Mouse (Mus musculus) liver, embryonic 14.5 days (tissue): ENCODE data around the gene Minos1.

Experiments used
- CTCF ChIP-seq: IDR thresholded peaks from 2 replicates; pipeline ENCODE4 v1.5.1; 2016; ENCODE audit warnings: antibody characterized with exemption, low read depth, control low read depth
- EP300 ChIP-seq: IDR thresholded peaks from 2 replicates; pipeline ENCODE4 v1.6.1; 2016; ENCODE audit warnings: antibody characterized with exemption, low read depth

DNA sequence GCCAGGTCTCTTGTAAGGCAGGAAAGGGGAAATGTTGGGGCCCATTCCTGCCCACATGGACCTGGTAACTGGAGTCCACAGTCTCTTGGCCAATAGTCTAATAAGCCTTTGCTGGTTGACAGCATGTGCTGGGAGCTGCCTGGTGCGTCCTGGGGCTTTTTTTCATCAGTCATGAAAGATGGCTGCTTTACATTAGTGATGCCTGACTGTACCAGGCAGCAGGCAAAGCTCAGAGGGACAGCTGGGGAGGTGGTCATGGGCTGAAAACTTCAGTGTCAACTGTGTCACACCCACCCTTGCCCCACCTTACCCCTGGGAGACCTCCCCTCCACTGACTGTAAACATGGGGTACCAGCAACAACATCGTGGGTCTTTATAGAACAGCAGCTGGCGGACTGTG, 75.2 kb downstream of the Minos1 start:
- TF ChIP-seq CTCF: no peak
- no peak for TF ChIP-seq EP300
